Mouse (Mus musculus): ENCODE results near the gene Tgm5. TPM values are rescaled to one million over a fixed set of nuclear protein-coding genes. Genes with fewer than 3 reads are reported as not detected.
"Not testable (repeated sequence)": the region's sequence is repeated elsewhere in the genome, so short reads cannot be mapped to it uniquely, and the experiment has no call there.

Tgm5 gene
- polyA plus RNA-seq, 1 experiment from 2014 or later: not detected

GRCm38 (mm10) chr2:121074747-121075146 lies 10.9 kb downstream of the Tgm5 start:
- Histone ChIP-seq H3K9ac (no peak overlapping the region), H3K4me3 (no peak overlapping the region), H3K36me3 (replicated peaks) (no peaks in the 10 kb centered on the region), H3K27ac (no peak overlapping the region), H3K4me1 (no peaks in the 10 kb centered on the region), H3K4me2 (no peak overlapping the region), H3K27me3 (replicated peaks) (no peaks in the 10 kb centered on the region), H3K9me3 (no peaks in the 10 kb centered on the region; the same call in 1 of the 2 replicates)
- no peak for ATAC-seq (replicated peaks)
- 78% methylated on average over 7 of the region's 7 CpGs for WGBS

GRCm38 (mm10) chr2:121071871-121072270 lies 13.8 kb downstream of the Tgm5 start:
- 85% methylated on average over 6 of the region's 6 CpGs for WGBS
- Histone ChIP-seq H3K9me3 (no peaks in the 10 kb centered on the region; the same call in 1 of the 2 replicates), H3K27ac (no peak overlapping the region), H3K4me3 (no peak overlapping the region), H3K4me1 (no peaks in the 10 kb centered on the region), H3K36me3 (replicated peaks) (no peaks in the 10 kb centered on the region), H3K27me3 (replicated peaks) (no peaks in the 10 kb centered on the region), H3K9ac (no peak overlapping the region), H3K4me2 (no peak overlapping the region)
- ATAC-seq (replicated peaks): no peak

GRCm38 (mm10) chr2:121069506-121069905 lies 16.1 kb downstream of the Tgm5 start:
- Histone ChIP-seq H3K27ac (no peak overlapping the region), H3K36me3 (replicated peaks) (no peaks in the 10 kb centered on the region), H3K27me3 (replicated peaks) (no peaks in the 10 kb centered on the region), H3K9ac (no peak overlapping the region), H3K4me1 (no peaks in the 10 kb centered on the region), H3K9me3 (no peaks in the 10 kb centered on the region), H3K4me3 (no peak overlapping the region), H3K4me2 (no peak overlapping the region)
- 67% methylated on average over 6 of the region's 6 CpGs for WGBS
- ATAC-seq (replicated peaks): no peak

- no peak for ATAC-seq (replicated peaks)
- H3K27me3 ChIP-seq (replicated peaks): no peaks in the 10 kb centered on the region
- no peaks in the 10 kb centered on the region for H3K9me3 ChIP-seq
- no peak overlapping the region for H3K27ac ChIP-seq
- H3K9ac ChIP-seq: no peak overlapping the region
- no peaks in the 10 kb centered on the region for H3K4me1 ChIP-seq
- no peak overlapping the region for H3K4me3 ChIP-seq
- no peak overlapping the region for H3K4me2 ChIP-seq
- WGBS: 52% methylated on average over 4 of the region's 4 CpGs
- no peaks in the 10 kb centered on the region for H3K36me3 ChIP-seq (replicated peaks)
These were observed 18.5 kb downstream of the Tgm5 start for GRCm38 (mm10) chr2:121067116-121067515.

GRCm38 (mm10) chr2:121061315-121061714 lies 24.3 kb downstream of the Tgm5 start:
- H3K4me1 ChIP-seq: no peaks in the 10 kb centered on the region
- no peak overlapping the region for H3K4me3 ChIP-seq
- no peak overlapping the region for H3K4me2 ChIP-seq
- no peak overlapping the region for H3K9ac ChIP-seq
- no peak overlapping the region for H3K27ac ChIP-seq
- H3K36me3 ChIP-seq (replicated peaks): no peaks in the 10 kb centered on the region
- 92% methylated on average over 2 of the region's 2 CpGs for WGBS
- no peaks in the 10 kb centered on the region for H3K9me3 ChIP-seq
- no peaks in the 10 kb centered on the region for H3K27me3 ChIP-seq (replicated peaks)
- no peak for ATAC-seq (replicated peaks)

- H3K4me3 ChIP-seq: no peak overlapping the region
- H3K4me1 ChIP-seq: no peaks in the 10 kb centered on the region
- H3K36me3 ChIP-seq (replicated peaks): no peaks in the 10 kb centered on the region
- ATAC-seq (replicated peaks): no peak
- no peak overlapping the region for H3K9ac ChIP-seq
- H3K9me3 ChIP-seq: no peaks in the 10 kb centered on the region
- no peak overlapping the region for H3K27ac ChIP-seq
- H3K4me2 ChIP-seq: no peak overlapping the region
- 80% methylated on average over 6 of the region's 6 CpGs for WGBS
- H3K27me3 ChIP-seq (replicated peaks): no peaks in the 10 kb centered on the region
These were observed 27.6 kb downstream of the Tgm5 start for GRCm38 (mm10) chr2:121057997-121058396.

GRCm38 (mm10) chr2:121055915-121056314 lies 29.7 kb downstream of the Tgm5 start:
- Histone ChIP-seq H3K4me3 (no peak overlapping the region), H3K36me3 (replicated peaks) (no peaks in the 10 kb centered on the region), H3K9me3 (no peaks in the 10 kb centered on the region), H3K27me3 (replicated peaks) (no peaks in the 10 kb centered on the region), H3K4me1 (no peaks in the 10 kb centered on the region), H3K9ac (no peak overlapping the region), H3K4me2 (no peak overlapping the region), H3K27ac (no peak overlapping the region)
- WGBS: 90% methylated on average over 6 of the region's 6 CpGs
- no peak for ATAC-seq (replicated peaks)

- no peak overlapping the region for H3K27ac ChIP-seq
- no peak overlapping the region for H3K4me3 ChIP-seq
- H3K4me1 ChIP-seq: no peaks in the 10 kb centered on the region
- H3K9me3 ChIP-seq: no peaks in the 10 kb centered on the region
- H3K4me2 ChIP-seq: no peak overlapping the region
- no peaks in the 10 kb centered on the region for H3K27me3 ChIP-seq (replicated peaks)
- WGBS: 86% methylated on average over 2 of the region's 2 CpGs
- ATAC-seq (replicated peaks): no peak
- no peak overlapping the region for H3K9ac ChIP-seq
- no peaks in the 10 kb centered on the region for H3K36me3 ChIP-seq (replicated peaks)
These were observed 31.6 kb downstream of the Tgm5 start for GRCm38 (mm10) chr2:121054060-121054459.

GRCm38 (mm10) chr2:121052176-121052575 lies 33.5 kb downstream of the Tgm5 start:
- H3K9ac ChIP-seq: no peak overlapping the region
- H3K9me3 ChIP-seq: no peaks in the 10 kb centered on the region
- no peaks in the 10 kb centered on the region for H3K36me3 ChIP-seq (replicated peaks)
- H3K4me1 ChIP-seq: no peaks in the 10 kb centered on the region
- no peak overlapping the region for H3K4me3 ChIP-seq
- no peak for ATAC-seq (replicated peaks)
- no peaks in the 10 kb centered on the region for H3K27me3 ChIP-seq (replicated peaks)
- 87% methylated on average over 5 of the region's 5 CpGs for WGBS
- no peak overlapping the region for H3K4me2 ChIP-seq
- no peak overlapping the region for H3K27ac ChIP-seq

- Histone ChIP-seq H3K9me3 (no peaks in the 10 kb centered on the region), H3K4me1 (no peaks in the 10 kb centered on the region), H3K36me3 (replicated peaks) (no peaks in the 10 kb centered on the region), H3K27ac (no peak overlapping the region), H3K4me3 (no peak overlapping the region), H3K27me3 (replicated peaks) (no peaks in the 10 kb centered on the region), H3K4me2 (no peak overlapping the region), H3K9ac (no peak overlapping the region)
- ATAC-seq (replicated peaks): no peak
- WGBS: 72% methylated on average over 4 of the region's 4 CpGs
These were observed 40.0 kb downstream of the Tgm5 start for GRCm38 (mm10) chr2:121045653-121046052.

- Histone ChIP-seq H3K4me2 (no peak overlapping the region), H3K4me3 (no peak overlapping the region), H3K9me3 (no peaks in the 10 kb centered on the region), H3K27me3 (replicated peaks) (no peaks in the 10 kb centered on the region), H3K36me3 (replicated peaks) (no peaks in the 10 kb centered on the region), H3K4me1 (no peaks in the 10 kb centered on the region), H3K9ac (no peak overlapping the region), H3K27ac (no peak overlapping the region)
- no peak for ATAC-seq (replicated peaks)
- WGBS: 53% methylated on average over 5 of the region's 5 CpGs
These were observed 44.5 kb downstream of the Tgm5 start for GRCm38 (mm10) chr2:121041098-121041497.

GRCm38 (mm10) chr2:121039382-121039781 lies 46.3 kb downstream of the Tgm5 start:
- Histone ChIP-seq H3K9ac (no peak overlapping the region), H3K9me3 (no peaks in the 10 kb centered on the region), H3K4me3 (no peak overlapping the region), H3K27me3 (replicated peaks) (no peaks in the 10 kb centered on the region), H3K4me2 (no peak overlapping the region), H3K27ac (no peak overlapping the region), H3K36me3 (replicated peaks) (no peaks in the 10 kb centered on the region), H3K4me1 (no peaks in the 10 kb centered on the region)
- no peak for ATAC-seq (replicated peaks)
- 86% methylated on average over 1 of the region's 1 CpGs for WGBS

GRCm38 (mm10) chr2:121038851-121039250 lies 46.8 kb downstream of the Tgm5 start:
- not testable (repeated sequence) for H3K4me3 ChIP-seq; H3K27ac ChIP-seq; H3K9me3 ChIP-seq; H3K9ac ChIP-seq; H3K36me3 ChIP-seq (replicated peaks); H3K4me2 ChIP-seq; H3K27me3 ChIP-seq (replicated peaks); H3K4me1 ChIP-seq; ATAC-seq (replicated peaks)
- 95% methylated on average over 1 of the region's 1 CpGs for WGBS
